Mouse (Mus musculus): ENCODE data around the gene Ccdc18.
A peak's percentile ranks its signal among the peaks of the same experiment; 100 is the strongest.
"Not testable (repeated sequence)": the region's sequence is repeated elsewhere in the genome, so short reads cannot be mapped to it uniquely, and the experiment has no call there.

The Ccdc18 gene

GRCm38 (mm10) chr5:108132441-108133243 is at the start of gene Ccdc18, which contains the start of gene Tmed5:
Gene Ccdc18 (plus strand): TSS chr5:108132875.
Gene Tmed5 (minus strand): TSS chr5:108132620.
- DNase-seq = peak; percentile 99

- DNase-seq = no peak
Observed at GRCm38 (mm10) chr5:108085440-108085839, 47.2 kb upstream of the Ccdc18 start.

- DNase-seq = not testable (repeated sequence)
Observed at GRCm38 (mm10) chr5:108092731-108093130, 39.9 kb upstream of the Ccdc18 start.

- DNase-seq = no peak
Observed at GRCm38 (mm10) chr5:108097676-108098075, 35.0 kb upstream of the Ccdc18 start.

- DNase-seq = peak in 1 of 2 experiments; percentile 25
Observed at GRCm38 (mm10) chr5:108100196-108100595, 32.5 kb upstream of the Ccdc18 start.

- no peak for DNase-seq
Observed at GRCm38 (mm10) chr5:108104306-108104705, 28.4 kb upstream of the Ccdc18 start.

GRCm38 (mm10) chr5:108109346-108109745 is 23.3 kb upstream of the Ccdc18 start:
- peak; percentile 21 to 31 for DNase-seq

- DNase-seq = no peak
Observed at GRCm38 (mm10) chr5:108117693-108118092, 15.0 kb upstream of the Ccdc18 start.

- no peak for DNase-seq
Observed at GRCm38 (mm10) chr5:108120221-108120900, 12.3 kb upstream of the Ccdc18 start.

GRCm38 (mm10) chr5:108131849-108132440 is 730 bp upstream of the Ccdc18 start:
- DNase-seq = peak in 1 of 2 experiments; percentile 40

- DNase-seq = no peak
Observed at GRCm38 (mm10) chr5:108152592-108152991, 19.9 kb downstream of the Ccdc18 start.

- no peak for DNase-seq
Observed at GRCm38 (mm10) chr5:108160796-108161195, 28.1 kb downstream of the Ccdc18 start.

GRCm38 (mm10) chr5:108163695-108164094 is 31.0 kb downstream of the Ccdc18 start:
- DNase-seq = peak; percentile 46 to 53

GRCm38 (mm10) chr5:108184050-108184449 is 51.4 kb downstream of the Ccdc18 start:
- no peak for DNase-seq

- no peak for DNase-seq
Observed at GRCm38 (mm10) chr5:108188967-108189366, 56.3 kb downstream of the Ccdc18 start.

GRCm38 (mm10) chr5:108206008-108206407 is 73.3 kb downstream of the Ccdc18 start:
- no peak for DNase-seq

- DNase-seq = no peak
Observed at GRCm38 (mm10) chr5:108211512-108211911, 78.8 kb downstream of the Ccdc18 start.

GRCm38 (mm10) chr5:108214928-108215327 is 82.3 kb downstream of the Ccdc18 start:
- no peak for DNase-seq

GRCm38 (mm10) chr5:108224077-108224476 is 91.4 kb downstream of the Ccdc18 start:
- DNase-seq = no peak

- DNase-seq = no peak
Observed at GRCm38 (mm10) chr5:108226159-108226558, 93.5 kb downstream of the Ccdc18 start.

- no peak for DNase-seq
Observed at GRCm38 (mm10) chr5:108246314-108246765, 113.7 kb downstream of the Ccdc18 start.

GRCm38 (mm10) chr5:108250033-108250432 is 117.4 kb downstream of the Ccdc18 start:
- no peak for DNase-seq

GRCm38 (mm10) chr5:108255259-108255658 is 122.6 kb downstream of the Ccdc18 start:
- no peak for DNase-seq
